Mouse (Mus musculus): ENCODE data around the gene Shisa9. TPM values are rescaled to one million over a fixed set of nuclear protein-coding genes. Genes with fewer than 3 reads are reported as not detected.
A peak's percentile ranks its signal among the peaks of the same experiment; 100 is the strongest.

The Shisa9 gene
- polyA plus RNA-seq, 1 experiment from 2014 or later: 0.83 TPM

GRCm38 (mm10) chr16:12203055-12203454, 219.1 kb downstream of the Shisa9 start:
- no peaks in the 10 kb centered on the region for H3K27me3 ChIP-seq
- no peak for ATAC-seq (ENCODE audit: insufficient number of reproducible peaks, insufficient read depth, low FRiP score, low TSS enrichment)
- H3K4me1 ChIP-seq: no peaks in the 10 kb centered on the region
- no peaks in the 10 kb centered on the region for H3K36me3 ChIP-seq
- no peak overlapping the region for H3K4me2 ChIP-seq (replicated peaks)
- H3K9ac ChIP-seq: no peak overlapping the region
- no peak overlapping the region for H3K4me3 ChIP-seq
- 73% methylated on average over 2 of the region's 2 CpGs for WGBS
- H3K27ac ChIP-seq: no peak overlapping the region
- no peaks in the 10 kb centered on the region for H3K9me3 ChIP-seq

DNA sequence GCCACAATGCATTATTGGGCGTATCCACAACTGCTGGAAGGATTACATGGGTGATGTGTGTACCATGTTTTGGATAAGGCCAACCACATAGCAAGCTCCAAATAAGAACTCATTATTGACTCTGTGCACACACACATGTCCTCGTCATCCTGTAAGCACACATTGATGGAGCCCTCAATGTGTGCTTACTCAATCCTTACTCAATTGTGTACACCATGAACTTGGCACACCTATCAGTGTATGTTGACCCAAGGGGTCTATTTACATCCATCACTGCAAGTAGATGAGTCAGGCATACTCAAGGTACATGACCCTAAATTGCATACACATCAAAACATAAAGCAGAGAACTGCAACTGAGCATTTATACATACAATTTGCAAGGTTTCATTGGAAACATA, 220.5 kb downstream of the Shisa9 start:
- Histone ChIP-seq H3K4me2 (replicated peaks) (no peak overlapping the region), H3K27me3 (no peaks in the 10 kb centered on the region), H3K9ac (no peak overlapping the region), H3K9me3 (no peaks in the 10 kb centered on the region), H3K4me3 (no peak overlapping the region), H3K27ac (no peak overlapping the region), H3K36me3 (no peaks in the 10 kb centered on the region), H3K4me1 (no peaks in the 10 kb centered on the region)
- 87% methylated on average over 2 of the region's 2 CpGs for WGBS
- no peak for ATAC-seq (ENCODE audit: insufficient number of reproducible peaks, insufficient read depth, low FRiP score, low TSS enrichment)

- Histone ChIP-seq H3K9ac (no peak overlapping the region), H3K27me3 (no peaks in the 10 kb centered on the region), H3K4me1 (no peaks in the 10 kb centered on the region), H3K4me2 (replicated peaks) (no peak overlapping the region), H3K4me3 (no peak overlapping the region), H3K27ac (no peak overlapping the region), H3K36me3 (no peaks in the 10 kb centered on the region), H3K9me3 (no peaks in the 10 kb centered on the region)
- no peak for ATAC-seq (ENCODE audit: insufficient number of reproducible peaks, insufficient read depth, low FRiP score, low TSS enrichment)
- WGBS: 59% methylated on average over 1 of the region's 1 CpGs
Measured at GRCm38 (mm10) chr16:12206421-12206950, 222.6 kb downstream of the Shisa9 start.

DNA sequence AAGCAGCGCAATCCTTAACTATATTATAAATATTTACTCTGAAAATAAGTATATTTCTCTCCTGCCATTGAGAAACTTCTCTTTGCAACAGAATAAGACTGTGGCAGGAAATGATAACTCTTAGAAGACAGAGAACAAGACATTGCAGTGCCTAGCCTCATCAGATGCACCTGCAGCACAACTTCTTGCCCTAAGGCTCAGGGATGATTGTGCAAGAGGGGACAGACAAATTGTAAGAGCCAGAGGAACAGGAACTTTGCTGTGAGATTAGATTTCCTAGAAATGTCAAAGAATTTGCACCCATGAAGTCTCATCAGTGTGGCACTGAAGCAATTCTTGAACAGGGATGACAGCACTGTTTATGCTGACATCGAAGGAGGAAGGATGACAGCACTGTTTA, 223.0 kb downstream of the Shisa9 start:
- Histone ChIP-seq H3K9ac (no peak overlapping the region), H3K36me3 (no peaks in the 10 kb centered on the region), H3K27me3 (no peaks in the 10 kb centered on the region), H3K27ac (no peak overlapping the region), H3K4me3 (no peak overlapping the region), H3K4me1 (no peaks in the 10 kb centered on the region), H3K9me3 (no peaks in the 10 kb centered on the region), H3K4me2 (replicated peaks) (no peak overlapping the region)
- no peak for ATAC-seq (ENCODE audit: insufficient number of reproducible peaks, insufficient read depth, low FRiP score, low TSS enrichment)
- 85% methylated on average over 2 of the region's 2 CpGs for WGBS

- WGBS: 87% methylated on average over 1 of the region's 1 CpGs
- Histone ChIP-seq H3K9ac (no peak overlapping the region), H3K4me2 (replicated peaks) (no peak overlapping the region), H3K27ac (no peak overlapping the region), H3K27me3 (no peaks in the 10 kb centered on the region), H3K4me1 (no peaks in the 10 kb centered on the region), H3K9me3 (no peaks in the 10 kb centered on the region), H3K4me3 (no peak overlapping the region), H3K36me3 (no peaks in the 10 kb centered on the region)
- ATAC-seq (ENCODE audit: insufficient number of reproducible peaks, insufficient read depth, low FRiP score, low TSS enrichment): no peak
Measured at GRCm38 (mm10) chr16:12209355-12209754, 225.4 kb downstream of the Shisa9 start.

DNA sequence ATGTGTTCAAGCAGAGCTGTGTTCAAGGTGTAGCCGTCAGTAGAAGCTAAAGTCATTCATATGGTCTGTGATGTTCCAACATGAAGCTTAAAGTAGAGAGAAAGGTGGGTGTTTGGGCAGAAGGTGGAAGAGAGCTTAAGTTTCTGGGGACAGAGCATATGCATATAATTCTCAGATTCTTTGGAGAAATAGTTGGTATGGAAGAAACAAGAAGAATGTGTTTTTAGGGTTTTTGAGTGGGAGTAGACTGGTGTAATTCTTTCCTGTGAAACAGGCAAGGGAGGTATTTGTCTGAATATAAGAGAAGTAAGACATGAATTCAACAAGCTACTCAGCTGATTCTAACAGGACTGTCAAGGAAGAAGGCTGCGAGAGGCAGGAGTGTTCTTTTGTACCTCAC, 225.9 kb downstream of the Shisa9 start:
- H3K36me3 ChIP-seq: no peaks in the 10 kb centered on the region
- ATAC-seq (ENCODE audit: insufficient number of reproducible peaks, insufficient read depth, low FRiP score, low TSS enrichment): no peak
- no peaks in the 10 kb centered on the region for H3K4me1 ChIP-seq
- WGBS: 79% methylated on average over 2 of the region's 2 CpGs
- H3K4me3 ChIP-seq: no peak overlapping the region
- H3K9ac ChIP-seq: no peak overlapping the region
- no peak overlapping the region for H3K4me2 ChIP-seq (replicated peaks)
- no peaks in the 10 kb centered on the region for H3K27me3 ChIP-seq
- H3K9me3 ChIP-seq: no peaks in the 10 kb centered on the region
- no peak overlapping the region for H3K27ac ChIP-seq

DNA sequence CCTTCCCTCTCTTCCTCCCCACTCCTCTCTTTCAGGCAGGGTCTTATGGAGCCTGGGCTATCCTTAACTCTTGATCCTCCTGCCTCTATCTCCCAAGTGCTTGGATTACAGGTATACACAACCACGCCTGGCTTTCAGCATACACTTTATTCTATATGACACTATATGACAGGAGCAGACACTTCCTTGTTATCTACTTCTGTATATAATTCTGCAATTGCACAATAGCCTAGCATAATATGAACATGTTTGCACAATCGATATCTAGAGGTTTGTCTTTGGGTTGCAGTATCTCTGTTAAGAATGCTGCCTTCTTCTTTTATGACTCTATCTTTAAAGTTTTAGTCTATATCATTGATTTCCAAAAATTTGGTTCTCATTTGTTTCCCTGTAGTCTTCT, 230.1 kb downstream of the Shisa9 start:
- no peak for ATAC-seq (ENCODE audit: insufficient number of reproducible peaks, insufficient read depth, low FRiP score, low TSS enrichment)
- WGBS: 83% methylated on average over 2 of the region's 2 CpGs
- Histone ChIP-seq H3K27me3 (no peaks in the 10 kb centered on the region), H3K36me3 (no peaks in the 10 kb centered on the region), H3K4me2 (replicated peaks) (no peak overlapping the region), H3K9me3 (no peaks in the 10 kb centered on the region), H3K4me3 (no peak overlapping the region), H3K4me1 (no peaks in the 10 kb centered on the region), H3K27ac (no peak overlapping the region), H3K9ac (no peak overlapping the region)

GRCm38 (mm10) chr16:12217289-12218150, 233.6 kb downstream of the Shisa9 start:
- Histone ChIP-seq H3K9me3 (no peaks in the 10 kb centered on the region), H3K9ac (no peak overlapping the region), H3K27ac (no peak overlapping the region), H3K36me3 (no peaks in the 10 kb centered on the region), H3K4me3 (no peak overlapping the region), H3K27me3 (no peaks in the 10 kb centered on the region), H3K4me1 (no peaks in the 10 kb centered on the region), H3K4me2 (replicated peaks) (no peak overlapping the region)
- no peak for ATAC-seq (ENCODE audit: insufficient number of reproducible peaks, insufficient read depth, low FRiP score, low TSS enrichment)
- WGBS: 71% methylated on average over 13 of the region's 13 CpGs

DNA sequence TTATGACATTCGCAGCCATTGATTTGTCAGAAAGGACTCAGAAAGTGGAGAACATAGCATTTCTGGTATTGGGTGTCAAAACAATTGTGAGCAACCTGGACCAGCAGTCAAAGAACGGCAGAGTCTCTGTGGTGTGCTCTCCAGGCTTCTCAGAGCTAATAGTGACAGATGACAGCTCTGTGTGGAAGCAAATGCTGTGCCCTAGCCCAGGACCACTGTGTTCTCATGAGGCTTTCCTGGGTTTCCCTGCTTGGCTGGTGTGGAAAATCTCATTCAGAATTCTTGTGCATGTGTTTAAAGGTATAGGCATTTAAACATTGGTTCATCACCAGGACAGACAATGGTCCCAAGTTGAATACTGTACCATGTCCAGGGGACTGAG, 234.2 kb downstream of the Shisa9 start:
- WGBS: 66% methylated on average over 2 of the region's 2 CpGs
- H3K36me3 ChIP-seq: no peaks in the 10 kb centered on the region
- H3K27me3 ChIP-seq: no peaks in the 10 kb centered on the region
- no peak overlapping the region for H3K9ac ChIP-seq
- no peak overlapping the region for H3K4me3 ChIP-seq
- no peaks in the 10 kb centered on the region for H3K4me1 ChIP-seq
- H3K4me2 ChIP-seq (replicated peaks): no peak overlapping the region
- no peaks in the 10 kb centered on the region for H3K9me3 ChIP-seq
- H3K27ac ChIP-seq: 0 out of 2 replicates have a peak overlapping the region, but pooled peaks have one; percentile 17
- ATAC-seq (ENCODE audit: insufficient number of reproducible peaks, insufficient read depth, low FRiP score, low TSS enrichment): no peak

DNA sequence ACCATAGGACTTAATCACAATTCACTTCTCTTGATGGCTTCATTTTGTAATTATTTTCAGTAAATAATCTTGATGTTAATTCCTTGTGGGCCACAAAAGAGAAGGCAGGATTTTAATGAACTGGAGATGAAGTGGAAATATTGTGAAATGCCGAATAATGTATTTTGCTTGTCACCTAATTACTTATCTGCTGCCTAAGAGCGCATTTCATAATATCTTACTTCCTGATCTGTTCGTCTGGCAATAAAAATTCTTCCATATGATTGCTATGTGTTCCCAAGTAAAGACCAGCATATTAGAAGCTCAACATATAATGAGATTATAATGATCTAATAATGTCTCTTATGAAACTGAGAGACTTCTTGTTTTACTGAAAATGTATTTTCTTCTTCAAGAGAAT, 235.9 kb downstream of the Shisa9 start:
- no peaks in the 10 kb centered on the region for H3K27me3 ChIP-seq
- no peaks in the 10 kb centered on the region for H3K36me3 ChIP-seq
- no peak for ATAC-seq (ENCODE audit: insufficient number of reproducible peaks, insufficient read depth, low FRiP score, low TSS enrichment)
- no peak overlapping the region for H3K4me2 ChIP-seq (replicated peaks)
- no peak overlapping the region for H3K4me3 ChIP-seq
- no peaks in the 10 kb centered on the region for H3K9me3 ChIP-seq
- no peaks in the 10 kb centered on the region for H3K4me1 ChIP-seq
- WGBS: 84% methylated on average over 3 of the region's 3 CpGs
- no peak overlapping the region for H3K27ac ChIP-seq
- no peak overlapping the region for H3K9ac ChIP-seq

GRCm38 (mm10) chr16:12223537-12223936, 239.6 kb downstream of the Shisa9 start:
- ATAC-seq (ENCODE audit: insufficient number of reproducible peaks, insufficient read depth, low FRiP score, low TSS enrichment): no peak
- Histone ChIP-seq H3K27me3 (no peaks in the 10 kb centered on the region), H3K4me3 (no peak overlapping the region), H3K9me3 (no peaks in the 10 kb centered on the region), H3K4me2 (replicated peaks) (no peak overlapping the region), H3K36me3 (no peaks in the 10 kb centered on the region), H3K4me1 (no peaks in the 10 kb centered on the region), H3K27ac (no peak overlapping the region), H3K9ac (no peak overlapping the region)
- WGBS: 96% methylated on average over 2 of the region's 2 CpGs

DNA sequence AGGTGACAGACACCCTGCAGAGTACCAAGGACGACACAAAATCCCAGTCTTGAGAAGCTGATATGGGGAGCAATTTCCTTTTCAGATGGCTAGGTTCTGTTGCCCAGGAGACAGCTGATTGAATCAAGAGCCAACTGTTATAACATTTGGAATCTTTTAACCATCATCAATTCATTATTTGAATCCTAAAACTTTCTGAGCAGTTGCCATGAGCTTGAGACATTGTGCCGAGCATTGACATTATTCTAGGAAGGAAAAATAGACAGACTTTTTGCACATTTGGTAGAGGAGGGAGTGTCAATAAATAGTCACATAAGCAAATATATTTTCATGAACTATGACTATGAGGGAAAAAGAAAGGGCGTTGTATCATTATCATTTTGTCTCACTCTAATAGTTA, 243.0 kb downstream of the Shisa9 start:
- no peak overlapping the region for H3K4me2 ChIP-seq (replicated peaks)
- H3K9ac ChIP-seq: no peak overlapping the region
- H3K27me3 ChIP-seq: no peaks in the 10 kb centered on the region
- WGBS: 57% methylated on average over 3 of the region's 3 CpGs
- H3K36me3 ChIP-seq: no peaks in the 10 kb centered on the region
- H3K27ac ChIP-seq: no peak overlapping the region
- no peak for ATAC-seq (ENCODE audit: insufficient number of reproducible peaks, insufficient read depth, low FRiP score, low TSS enrichment)
- H3K4me1 ChIP-seq: no peaks in the 10 kb centered on the region
- no peak overlapping the region for H3K4me3 ChIP-seq
- no peaks in the 10 kb centered on the region for H3K9me3 ChIP-seq
